Mouse (Mus musculus) heart, embryonic 16.5 days (tissue): ENCODE measurements around the gene Cerk. TPM values are rescaled to one million over a fixed set of nuclear protein-coding genes. Genes with fewer than 3 reads are reported as not detected.
A peak's percentile ranks its signal among the peaks of the same experiment; 100 is the strongest.
"Not testable (repeated sequence)": the region's sequence is repeated elsewhere in the genome, so short reads cannot be mapped to it uniquely, and the experiment has no call there.

Experiments used
- ATAC-seq: fragments of 200-750 bp; cut with Nextera tagmentation; replicated peaks from 2 replicates; pipeline ENCODE4 v1.8.0; 2017; ENCODE audit warnings: moderate number of reproducible peaks; ENCODE audit not compliant: insufficient read depth, low FRiP score; ENCODE audit errors: extremely low read depth
- H3K27ac ChIP-seq: fragments of 300-500 bp; sonication (generic); 2 replicates; pipeline ENCODE4 v1.5.1; 2014; ENCODE audit warnings: mild to moderate bottlenecking, low read length, control low read depth, moderate library complexity
- H3K27me3 ChIP-seq: fragments of 300-500 bp; sonication (generic); 2 replicates; pipeline ENCODE4 v1.6.1; 2014; ENCODE audit warnings: low read length, mixed read lengths; ENCODE audit not compliant: control insufficient read depth, insufficient read depth
- H3K36me3 ChIP-seq: fragments of 300-500 bp; sonication (generic); 2 replicates; pipeline ENCODE4 v1.6.1; 2014; ENCODE audit not compliant: control insufficient read depth, insufficient read depth
- H3K4me1 ChIP-seq: fragments of 300-500 bp; sonication (generic); 2 replicates; pipeline ENCODE4 v1.6.1; 2014; ENCODE audit warnings: low read length, mixed read lengths; ENCODE audit not compliant: control insufficient read depth, insufficient read depth
- H3K4me2 ChIP-seq: fragments of 300-500 bp; sonication (generic); 2 replicates; pipeline ENCODE4 v1.6.1; 2014; ENCODE audit warnings: low read depth, mild to moderate bottlenecking, control low read depth, low read length
- H3K4me3 ChIP-seq: fragments of 300-500 bp; sonication (generic); 2 replicates; pipeline ENCODE4 v1.5.1; 2014; ENCODE audit warnings: mild to moderate bottlenecking, control low read depth, low read length
- H3K9ac ChIP-seq: fragments of 300-500 bp; sonication (generic); 2 replicates; pipeline ENCODE4 v1.6.1; 2014; ENCODE audit warnings: low read length, control low read depth
- H3K9me3 ChIP-seq: fragments of 300-500 bp; sonication (generic); replicated peaks from 2 replicates; pipeline ENCODE4 v1.6.1; 2016; ENCODE audit warnings: low read length; ENCODE audit not compliant: control insufficient read depth
- WGBS: fragments of 180-500 bp; shearing (Covaris S2); extraction: QIAGEN DNeasy Blood & Tissue Kit; methylation state at CpG from one replicate; pipeline ENCODE4 v1.1.7; 2014; 5-methylcytosine and 5-hydroxymethylcytosine counted together
- polyA plus RNA-seq: library from polyadenylated mRNA; unstranded; fragments of >200 nt; fragmentation: Nextera tagmentation; extraction: Ambion mirVana; gene quantifications from 2 replicates; pipeline ENCODE4 v1.2.1, GENCODE M21; 2015

Gene Cerk
- polyA plus RNA-seq, 1 experiment from 2014 or later = 18.7 TPM

GRCm38 (mm10) chr15:86214549-86215201, 28.7 kb upstream of the Cerk start:
- Histone ChIP-seq H3K9ac (peak overlapping the region; percentile 91), H3K9me3 (no peaks in the 10 kb centered on the region), H3K36me3 (no peaks in the 10 kb centered on the region), H3K4me2 (peak overlapping the region; percentile 84), H3K4me3 (peak overlapping the region; percentile 94), H3K27ac (peak overlapping the region; percentile 94), H3K27me3 (no peaks in the 10 kb centered on the region), H3K4me1 (peaks cover 18% of the 10 kb centered on the region)
- 10% methylated on average over 25 of the region's 25 CpGs for WGBS
- no peak; the same call in 1 of the 2 replicates for ATAC-seq

- WGBS = under 1% methylated on average over 64 of the region's 64 CpGs
- H3K4me3 ChIP-seq = peak within 1 kb of the TSS; percentile 94
- H3K27me3 ChIP-seq = no peaks in the 10 kb centered on the region
- H3K4me1 ChIP-seq = peaks cover 18% of the 10 kb centered on the region
- no peaks in the 10 kb centered on the region for H3K36me3 ChIP-seq
- H3K9me3 ChIP-seq = no peaks in the 10 kb centered on the region
- peak; percentile 89 for ATAC-seq
- peak within 1 kb of the TSS; percentile 90 for H3K4me2 ChIP-seq
- H3K9ac ChIP-seq = peak within 1 kb of the TSS; percentile 91
- peak within 1 kb of the TSS; percentile 94 for H3K27ac ChIP-seq
Observed at GRCm38 (mm10) chr15:86213753-86214548, 28.0 kb upstream of the Cerk start, which contains the start of gene Tbc1d22a. TSS of gene Tbc1d22a (plus strand) at chr15:86214459.

- not testable (repeated sequence) for ATAC-seq, H3K9ac ChIP-seq, H3K27me3 ChIP-seq, H3K4me2 ChIP-seq, H3K4me3 ChIP-seq, H3K27ac ChIP-seq, H3K9me3 ChIP-seq, H3K36me3 ChIP-seq
- peaks cover 18% of the 10 kb centered on the region for H3K4me1 ChIP-seq
- WGBS = 89% methylated on average over 5 of the region's 5 CpGs
Observed at GRCm38 (mm10) chr15:86212193-86212592, 26.3 kb upstream of the Cerk start.

- Histone ChIP-seq H3K9ac (no peak overlapping the region), H3K4me1 (0 out of 2 replicates have a peak, but pooled peaks cover 3% of the 10 kb centered on the region), H3K36me3 (no peaks in the 10 kb centered on the region), H3K27ac (peak overlapping the region; percentile 71), H3K27me3 (no peaks in the 10 kb centered on the region), H3K4me2 (no peak overlapping the region), H3K9me3 (0 out of 2 replicates have a peak, but pooled peaks cover 2% of the 10 kb centered on the region), H3K4me3 (no peak overlapping the region)
- WGBS = 74% methylated on average over 4 of the region's 4 CpGs
- no peak for ATAC-seq
Observed at GRCm38 (mm10) chr15:86206385-86206784, 20.4 kb upstream of the Cerk start.

GRCm38 (mm10) chr15:86205300-86205699, 19.4 kb upstream of the Cerk start:
- H3K27ac ChIP-seq = no peak overlapping the region
- no peaks in the 10 kb centered on the region for H3K36me3 ChIP-seq
- ATAC-seq = no peak
- 57% methylated on average over 2 of the region's 2 CpGs for WGBS
- peaks cover 5% of the 10 kb centered on the region; the same call in 1 of the 2 replicates for H3K4me1 ChIP-seq
- H3K4me3 ChIP-seq = no peak overlapping the region
- H3K27me3 ChIP-seq = no peaks in the 10 kb centered on the region
- H3K4me2 ChIP-seq = no peak overlapping the region
- 0 out of 2 replicates have a peak, but pooled peaks cover 2% of the 10 kb centered on the region for H3K9me3 ChIP-seq
- no peak overlapping the region for H3K9ac ChIP-seq

DNA sequence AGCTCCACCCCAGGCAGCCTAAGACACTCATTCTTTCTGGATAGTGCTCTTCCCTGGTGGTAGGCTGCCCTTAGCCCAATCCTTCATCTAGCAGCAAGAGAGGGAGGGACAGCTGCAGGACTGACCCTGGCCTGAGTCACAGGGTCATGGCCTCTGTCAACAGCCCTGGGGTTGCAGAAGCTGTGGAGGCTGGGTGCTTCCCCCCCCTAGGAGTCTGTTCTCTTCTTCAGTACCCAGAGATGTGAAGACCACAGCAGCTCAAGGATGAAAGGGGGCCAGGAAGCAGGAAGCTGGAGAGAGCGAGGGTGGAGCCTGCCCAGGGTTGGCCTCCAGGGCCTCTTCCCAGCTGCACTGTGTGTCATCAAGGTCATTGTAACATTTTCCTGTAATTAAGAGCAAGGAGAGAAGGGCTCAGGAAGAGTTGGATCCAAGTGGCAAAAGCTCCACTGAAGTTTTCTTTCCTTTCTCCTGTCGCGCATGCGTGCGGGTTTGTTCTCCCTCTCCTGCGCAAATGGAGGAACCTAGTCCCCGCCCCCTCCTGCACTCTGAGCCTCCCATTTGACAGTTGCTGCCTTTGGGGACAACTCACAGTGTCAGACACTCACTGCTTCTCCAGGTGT, 18.1 kb upstream of the Cerk start:
- Histone ChIP-seq H3K4me1 (peaks cover 7% of the 10 kb centered on the region; the same call in 1 of the 2 replicates), H3K9ac (no peak overlapping the region), H3K9me3 (0 out of 2 replicates have a peak, but pooled peaks cover 2% of the 10 kb centered on the region), H3K27me3 (no peaks in the 10 kb centered on the region), H3K27ac (peak overlapping the region; percentile 61), H3K4me3 (peak overlapping the region; percentile 11; the same call in 1 of the 2 replicates), H3K36me3 (no peaks in the 10 kb centered on the region), H3K4me2 (peak overlapping the region; percentile 31; the same call in 1 of the 2 replicates)
- peak; percentile 37; the same call in 1 of the 2 replicates for ATAC-seq
- WGBS = 30% methylated on average over 7 of the region's 7 CpGs

- Histone ChIP-seq H3K4me2 (no peak overlapping the region), H3K27ac (peak overlapping the region; percentile 61; the same call in 1 of the 2 replicates), H3K4me3 (no peak overlapping the region), H3K36me3 (no peaks in the 10 kb centered on the region), H3K9ac (no peak overlapping the region), H3K9me3 (0 out of 2 replicates have a peak, but pooled peaks cover 2% of the 10 kb centered on the region), H3K4me1 (peaks cover 8% of the 10 kb centered on the region; the same call in 1 of the 2 replicates), H3K27me3 (no peaks in the 10 kb centered on the region)
- 84% methylated on average over 7 of the region's 7 CpGs for WGBS
- ATAC-seq = no peak
Observed at GRCm38 (mm10) chr15:86203292-86203793, 17.4 kb upstream of the Cerk start.

- H3K9ac ChIP-seq = no peak overlapping the region
- 41% methylated on average over 6 of the region's 6 CpGs for WGBS
- H3K27ac ChIP-seq = peak overlapping the region; percentile 35
- 0 out of 2 replicates have a peak, but pooled peaks cover 2% of the 10 kb centered on the region for H3K9me3 ChIP-seq
- no peak overlapping the region for H3K4me2 ChIP-seq
- H3K36me3 ChIP-seq = no peaks in the 10 kb centered on the region
- ATAC-seq = no peak
- H3K4me1 ChIP-seq = peaks cover 8% of the 10 kb centered on the region; the same call in 1 of the 2 replicates
- no peak overlapping the region for H3K4me3 ChIP-seq
- no peaks in the 10 kb centered on the region for H3K27me3 ChIP-seq
Observed at GRCm38 (mm10) chr15:86202640-86203039, 16.7 kb upstream of the Cerk start.
